Mouse (Mus musculus) limb, embryonic 13.5 days (tissue): Measurements from ENCODE around the gene Rtf2. TPM values are rescaled to one million over a fixed set of nuclear protein-coding genes. Genes with fewer than 3 reads are reported as not detected.
A peak's percentile ranks its signal among the peaks of the same experiment; 100 is the strongest.

ENCODE experiments used
- ATAC-seq: fragments of 200-750 bp; cut with Nextera tagmentation; 2 replicates; pipeline ENCODE4 v1.8.0; 2017; ENCODE audit warnings: low read depth, moderate number of reproducible peaks, moderate TSS enrichment; ENCODE audit not compliant: low FRiP score
- H3K27ac ChIP-seq: fragments of 300-500 bp; sonication (generic); 2 replicates; pipeline ENCODE4 v1.5.1; 2015; ENCODE audit warnings: inconsistent platforms, mild to moderate bottlenecking, moderate library complexity
- H3K27me3 ChIP-seq: fragments of 300-500 bp; sonication (generic); 2 replicates; pipeline ENCODE4 v1.6.1; 2015; ENCODE audit warnings: mild to moderate bottlenecking, inconsistent platforms
- H3K36me3 ChIP-seq: fragments of 300-500 bp; sonication (generic); 2 replicates; pipeline ENCODE4 v1.6.1; 2015; ENCODE audit warnings: inconsistent platforms, mild to moderate bottlenecking, moderate library complexity
- H3K4me1 ChIP-seq: fragments of 300-500 bp; sonication (generic); 2 replicates; pipeline ENCODE4 v1.6.1; 2015; ENCODE audit warnings: inconsistent platforms
- H3K4me2 ChIP-seq: fragments of 300-500 bp; sonication (generic); replicated peaks from 2 replicates; pipeline ENCODE4 v1.6.1; 2015; ENCODE audit warnings: inconsistent platforms, mild to moderate bottlenecking, moderate library complexity
- H3K4me3 ChIP-seq: fragments of 300-500 bp; sonication (generic); 2 replicates; pipeline ENCODE4 v1.5.1; 2015; ENCODE audit warnings: moderate library complexity, mild to moderate bottlenecking, inconsistent platforms
- H3K9ac ChIP-seq: fragments of 300-500 bp; sonication (generic); 2 replicates; pipeline ENCODE4 v1.6.1; 2015; ENCODE audit warnings: mild to moderate bottlenecking, inconsistent platforms
- H3K9me3 ChIP-seq: fragments of 300-500 bp; sonication (generic); 2 replicates; pipeline ENCODE4 v1.6.1; 2016; ENCODE audit warnings: inconsistent platforms
- WGBS: fragments of 180-500 bp; shearing (Covaris S2); methylation state at CpG from one replicate; pipeline ENCODE4 v1.1.7; 2015; 5-methylcytosine and 5-hydroxymethylcytosine counted together
- polyA plus RNA-seq: library from polyadenylated mRNA; unstranded; fragments of >200 nt; fragmentation: Nextera tagmentation; extraction: Ambion mirVana; gene quantifications from 2 replicates; pipeline ENCODE4 v1.2.1, GENCODE M21; 2015

The Rtf2 gene
- polyA plus RNA-seq, 1 experiment from 2014 or later: 71.3 TPM

DNA sequence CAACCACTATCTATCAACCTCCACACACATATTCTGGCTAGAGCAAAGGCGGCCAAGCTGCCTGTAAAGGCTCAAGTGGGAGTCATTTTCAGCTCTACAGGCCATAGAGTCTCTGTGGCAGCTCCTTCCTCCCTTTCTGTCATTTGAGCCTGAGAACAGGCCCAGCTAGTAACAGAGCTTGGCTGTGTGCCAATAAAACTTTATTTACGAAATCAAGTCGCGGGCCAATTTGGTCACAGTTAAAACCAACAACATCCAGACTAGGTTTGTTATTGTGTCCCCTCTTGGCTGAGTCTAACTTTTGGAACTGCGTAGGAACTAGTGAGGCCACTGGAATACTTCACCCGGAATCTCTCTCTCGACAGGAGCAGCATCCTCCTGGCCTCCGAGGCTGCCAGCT lies 33.2 kb downstream of the Rtf2 start:
- ATAC-seq: no peak
- Histone ChIP-seq H3K27me3 (peaks cover 7% of the 10 kb centered on the region; the same call in 1 of the 2 replicates), H3K4me2 (no peak overlapping the region), H3K36me3 (peaks cover 15% of the 10 kb centered on the region), H3K4me3 (no peak overlapping the region), H3K4me1 (peaks cover 12% of the 10 kb centered on the region), H3K9ac (0 out of 2 replicates have a peak overlapping the region, but pooled peaks have one; percentile 31), H3K9me3 (no peaks in the 10 kb centered on the region), H3K27ac (no peak overlapping the region)
- WGBS: 42% methylated on average over 8 of the region's 8 CpGs

- ATAC-seq: no peak
- Histone ChIP-seq H3K4me3 (no peak overlapping the region), H3K4me1 (peaks cover 12% of the 10 kb centered on the region), H3K9ac (no peak overlapping the region), H3K4me2 (no peak overlapping the region), H3K27me3 (peaks cover 7% of the 10 kb centered on the region; the same call in 1 of the 2 replicates), H3K9me3 (no peaks in the 10 kb centered on the region), H3K27ac (no peak overlapping the region), H3K36me3 (peaks cover 2% of the 10 kb centered on the region; the same call in 1 of the 2 replicates)
- 28% methylated on average over 6 of the region's 6 CpGs for WGBS
Measured at GRCm38 (mm10) chr2:172474970-172475369, 34.6 kb downstream of the Rtf2 start.

- ATAC-seq: no peak
- Histone ChIP-seq H3K27ac (no peak overlapping the region), H3K4me3 (no peak overlapping the region), H3K9me3 (no peaks in the 10 kb centered on the region), H3K27me3 (peaks cover 7% of the 10 kb centered on the region; the same call in 1 of the 2 replicates), H3K4me1 (peaks cover 12% of the 10 kb centered on the region), H3K4me2 (no peak overlapping the region), H3K36me3 (no peaks in the 10 kb centered on the region), H3K9ac (no peak overlapping the region)
- 31% methylated on average over 10 of the region's 10 CpGs for WGBS
Measured at GRCm38 (mm10) chr2:172476707-172477260, 36.4 kb downstream of the Rtf2 start.

GRCm38 (mm10) chr2:172477350-172477749 lies 37.0 kb downstream of the Rtf2 start:
- Histone ChIP-seq H3K27ac (no peak overlapping the region), H3K9ac (no peak overlapping the region), H3K36me3 (no peaks in the 10 kb centered on the region), H3K27me3 (peaks cover 7% of the 10 kb centered on the region; the same call in 1 of the 2 replicates), H3K9me3 (no peaks in the 10 kb centered on the region), H3K4me2 (no peak overlapping the region), H3K4me3 (no peak overlapping the region), H3K4me1 (peaks cover 12% of the 10 kb centered on the region)
- no peak for ATAC-seq
- WGBS: 45% methylated on average over 3 of the region's 3 CpGs

- Histone ChIP-seq H3K4me3 (no peak overlapping the region), H3K36me3 (no peaks in the 10 kb centered on the region), H3K9me3 (no peaks in the 10 kb centered on the region), H3K4me2 (no peak overlapping the region), H3K27ac (no peak overlapping the region), H3K27me3 (peaks cover 7% of the 10 kb centered on the region; the same call in 1 of the 2 replicates), H3K9ac (no peak overlapping the region), H3K4me1 (peaks cover 10% of the 10 kb centered on the region)
- no peak for ATAC-seq
- 5% methylated on average over 2 of the region's 2 CpGs for WGBS
Measured at GRCm38 (mm10) chr2:172477860-172478259, 37.5 kb downstream of the Rtf2 start.

DNA sequence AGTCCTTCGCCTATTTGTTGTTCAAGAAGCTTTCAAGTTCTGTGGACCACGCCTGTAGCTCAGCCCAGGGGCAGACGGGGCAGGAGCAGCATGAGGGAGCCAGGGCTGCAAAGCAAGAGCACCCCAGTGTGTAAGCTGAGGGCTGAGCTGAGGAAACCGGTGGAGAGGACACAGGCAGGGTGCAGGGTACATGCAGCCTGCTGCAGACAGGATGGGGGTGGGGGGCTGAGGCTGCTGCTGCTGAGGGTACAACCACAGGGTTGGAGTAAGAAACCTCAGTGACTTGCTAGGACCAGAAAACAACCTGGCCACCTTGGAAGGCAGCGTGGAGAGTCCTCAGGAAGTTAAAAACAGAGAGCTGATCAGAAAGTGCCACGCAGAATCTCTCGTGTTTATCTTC lies 39.9 kb downstream of the Rtf2 start:
- no peaks in the 10 kb centered on the region for H3K9me3 ChIP-seq
- no peak for ATAC-seq
- peaks cover 7% of the 10 kb centered on the region; the same call in 1 of the 2 replicates for H3K27me3 ChIP-seq
- no peak overlapping the region for H3K4me3 ChIP-seq
- no peaks in the 10 kb centered on the region for H3K36me3 ChIP-seq
- peaks cover 6% of the 10 kb centered on the region; the same call in 1 of the 2 replicates for H3K4me1 ChIP-seq
- no peak overlapping the region for H3K9ac ChIP-seq
- WGBS: 67% methylated on average over 7 of the region's 7 CpGs
- H3K4me2 ChIP-seq: no peak overlapping the region
- no peak overlapping the region for H3K27ac ChIP-seq

- no peak overlapping the region for H3K27ac ChIP-seq
- H3K4me1 ChIP-seq: peaks cover 6% of the 10 kb centered on the region; the same call in 1 of the 2 replicates
- no peak overlapping the region for H3K9ac ChIP-seq
- no peak overlapping the region for H3K4me3 ChIP-seq
- H3K9me3 ChIP-seq: no peaks in the 10 kb centered on the region
- no peaks in the 10 kb centered on the region for H3K36me3 ChIP-seq
- ATAC-seq: no peak
- 80% methylated on average over 16 of the region's 16 CpGs for WGBS
- H3K4me2 ChIP-seq: no peak overlapping the region
- peaks cover 3% of the 10 kb centered on the region; the same call in 1 of the 2 replicates for H3K27me3 ChIP-seq
Measured at GRCm38 (mm10) chr2:172481654-172482385, 41.5 kb downstream of the Rtf2 start.

DNA sequence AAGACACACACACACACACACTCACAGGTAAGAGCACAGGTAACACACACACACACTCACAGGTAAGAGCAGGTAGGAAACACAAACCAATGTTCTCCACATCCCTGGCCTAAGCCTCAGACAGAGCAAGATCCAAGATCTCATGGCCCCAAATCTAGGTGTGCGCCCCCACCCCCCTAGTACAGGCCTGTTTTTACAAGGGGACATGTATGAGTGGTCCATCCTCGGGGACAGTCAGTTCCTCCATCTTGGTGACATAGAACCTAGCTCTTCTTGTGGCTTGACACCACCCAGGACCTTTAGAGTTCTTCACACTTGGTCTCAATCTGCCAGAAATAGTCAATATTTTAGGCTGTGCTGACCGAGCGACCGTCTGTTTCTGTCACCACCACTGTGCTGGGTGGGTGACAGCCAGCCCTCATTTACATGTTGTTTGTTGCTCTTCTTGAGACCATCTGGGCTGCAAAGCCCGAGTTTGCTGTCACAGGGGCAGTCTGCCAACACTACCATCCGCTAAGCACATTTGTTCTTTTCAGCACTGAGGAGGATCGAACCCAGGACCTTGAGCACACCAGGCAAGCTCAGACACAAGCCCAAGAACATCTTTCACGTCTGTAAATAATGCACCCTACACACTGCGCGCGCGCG lies 43.5 kb downstream of the Rtf2 start:
- no peak overlapping the region for H3K27ac ChIP-seq
- 87% methylated on average over 14 of the region's 14 CpGs for WGBS

DNA sequence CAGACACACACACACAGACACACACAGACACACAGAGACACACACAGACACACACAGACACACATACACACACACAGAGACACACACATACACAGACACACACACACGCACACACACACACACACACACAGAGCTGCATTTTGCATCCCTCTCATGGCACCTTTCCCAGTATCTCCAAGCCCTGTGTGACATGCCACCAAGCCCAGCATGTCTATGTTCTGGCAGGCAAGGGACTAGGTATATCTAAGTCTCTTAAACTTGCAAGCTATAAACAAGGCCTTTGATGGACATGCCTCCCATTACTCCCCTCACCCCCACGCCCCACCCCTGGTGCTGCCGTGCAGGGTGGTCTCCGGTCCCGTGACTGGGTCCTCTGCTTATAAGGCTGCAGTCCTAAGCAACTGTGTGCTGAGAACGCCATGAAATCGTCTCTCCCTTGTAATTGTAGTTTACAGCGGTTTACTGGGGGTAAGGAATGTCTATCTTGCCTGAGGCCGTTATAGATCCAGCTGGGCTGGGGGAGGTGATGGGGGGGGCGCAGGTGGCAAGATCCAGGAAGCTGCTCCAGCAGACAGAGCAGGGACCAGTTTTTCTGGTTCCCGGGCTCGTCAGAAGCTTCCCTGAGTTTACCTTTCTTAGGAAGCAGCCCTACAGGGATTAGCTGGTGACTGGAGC lies 44.5 kb downstream of the Rtf2 start:
- Histone ChIP-seq H3K4me1 (peaks cover 6% of the 10 kb centered on the region; the same call in 1 of the 2 replicates), H3K36me3 (no peaks in the 10 kb centered on the region), H3K9me3 (no peaks in the 10 kb centered on the region), H3K4me2 (peak overlapping the region; percentile 40), H3K4me3 (no peak overlapping the region), H3K27me3 (no peaks in the 10 kb centered on the region), H3K27ac (0 out of 2 replicates have a peak overlapping the region, but pooled peaks have one; percentile 10), H3K9ac (no peak overlapping the region; the same call in 1 of the 2 replicates)
- WGBS: 18% methylated on average over 12 of the region's 12 CpGs
- peak; percentile 37; the same call in 1 of the 2 replicates for ATAC-seq

More for the DNA sequence above, 43.5 kb downstream of the Rtf2 start:
- H3K36me3 ChIP-seq: no peaks in the 10 kb centered on the region
- H3K9me3 ChIP-seq: no peaks in the 10 kb centered on the region
- H3K4me3 ChIP-seq: no peak overlapping the region
- H3K4me1 ChIP-seq: peaks cover 6% of the 10 kb centered on the region; the same call in 1 of the 2 replicates
- H3K4me2 ChIP-seq: no peak overlapping the region
- H3K9ac ChIP-seq: no peak overlapping the region
- no peak for ATAC-seq
- H3K27me3 ChIP-seq: no peaks in the 10 kb centered on the region

DNA sequence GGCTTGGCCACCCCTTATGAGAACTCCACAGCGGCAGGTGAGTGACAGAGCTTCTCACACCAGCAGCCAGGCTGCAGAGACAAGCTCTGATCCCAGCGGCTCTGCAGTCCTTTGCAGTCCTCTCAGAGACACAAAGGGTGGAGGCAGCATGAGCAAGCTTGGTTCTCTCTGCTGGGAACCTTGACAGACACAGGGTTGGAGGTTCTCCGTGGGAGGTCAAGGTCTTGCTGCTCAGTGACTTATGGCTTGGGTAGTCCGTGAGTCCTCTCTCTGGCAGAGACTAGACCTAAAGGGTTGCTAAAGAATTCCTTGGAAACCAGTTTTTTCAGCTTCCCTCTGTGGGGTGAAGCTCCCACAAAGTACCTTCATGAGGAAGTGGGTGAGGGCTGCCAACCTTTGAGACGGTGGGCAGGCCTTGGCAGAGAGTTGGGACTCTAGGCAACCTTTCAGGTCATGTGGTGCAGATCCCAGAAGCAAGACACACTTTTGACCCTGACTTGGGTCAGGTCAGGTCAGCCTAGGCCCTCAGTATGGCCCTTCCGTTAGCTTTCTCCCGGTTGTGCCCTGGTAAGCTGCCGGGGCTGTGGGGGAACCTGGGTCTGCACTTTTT lies 56.5 kb downstream of the Rtf2 start:
- ATAC-seq: no peak
- H3K4me3 ChIP-seq: no peak overlapping the region
- no peaks in the 10 kb centered on the region for H3K27me3 ChIP-seq
- H3K9ac ChIP-seq: no peak overlapping the region
- 70% methylated on average over 8 of the region's 8 CpGs for WGBS
- H3K4me1 ChIP-seq: no peaks in the 10 kb centered on the region
- no peak overlapping the region for H3K27ac ChIP-seq
- H3K4me2 ChIP-seq: no peak overlapping the region
- no peaks in the 10 kb centered on the region for H3K36me3 ChIP-seq
- no peaks in the 10 kb centered on the region for H3K9me3 ChIP-seq

GRCm38 (mm10) chr2:172498823-172499222 lies 58.5 kb downstream of the Rtf2 start:
- H3K27me3 ChIP-seq: no peaks in the 10 kb centered on the region
- ATAC-seq: no peak
- no peaks in the 10 kb centered on the region for H3K9me3 ChIP-seq
- H3K36me3 ChIP-seq: no peaks in the 10 kb centered on the region
- H3K4me2 ChIP-seq: no peak overlapping the region
- no peak overlapping the region for H3K27ac ChIP-seq
- peaks cover 4% of the 10 kb centered on the region; the same call in 1 of the 2 replicates for H3K4me1 ChIP-seq
- H3K4me3 ChIP-seq: no peak overlapping the region
- 74% methylated on average over 3 of the region's 3 CpGs for WGBS
- no peak overlapping the region for H3K9ac ChIP-seq
